Mouse (Mus musculus) cerebellum, postnatal 4 days (tissue): ENCODE measurements at regions not wholly inside any gene's neighbourhood (a gene's known extent, or its start where the extent isn't known, plus 50 kb on each side); places are given as distances from the start of the nearest gene placed in this dataset.
A peak's percentile ranks its signal among the peaks of the same experiment; 100 is the strongest.

Experiments
- DNase-seq, 2 experiments: peaks; one replicate each; pipeline ENCODE4 v3.0.0; 2022; ENCODE audit warnings: low spot score in 2 of 2, mixed read lengths in 1 of 2

GRCm38 (mm10) chr6:140178425-140179193, 137.4 kb upstream of the Plcz1 start:
- DNase-seq, result no peak

DNA sequence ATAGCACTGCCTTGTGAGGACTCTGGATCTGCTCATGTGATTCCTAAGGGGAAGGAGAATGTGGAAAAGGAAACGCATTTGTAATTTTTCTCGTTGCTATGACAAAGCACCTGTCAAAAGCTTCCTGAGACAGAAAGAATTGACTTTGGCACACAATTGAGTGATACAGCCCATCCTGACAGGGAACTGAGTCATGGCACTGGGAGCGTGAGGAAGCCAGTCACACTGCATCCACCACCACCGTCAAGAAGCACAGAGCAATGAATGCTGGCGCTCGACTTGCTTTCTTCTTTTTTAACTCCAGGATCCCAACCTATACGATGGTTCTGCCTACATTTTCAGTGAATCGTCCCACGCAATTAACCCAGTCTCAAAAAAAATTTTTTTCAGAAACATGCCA, 131.5 kb upstream of the Plcz1 start:
- DNase-seq, result no peak

GRCm38 (mm10) chr6:140169836-140170235, 128.6 kb upstream of the Plcz1 start:
- no peak for DNase-seq

GRCm38 (mm10) chr6:140167182-140167581, 125.9 kb upstream of the Plcz1 start:
- no peak for DNase-seq

GRCm38 (mm10) chr6:140162729-140163128, 121.5 kb upstream of the Plcz1 start:
- no peak for DNase-seq

DNA sequence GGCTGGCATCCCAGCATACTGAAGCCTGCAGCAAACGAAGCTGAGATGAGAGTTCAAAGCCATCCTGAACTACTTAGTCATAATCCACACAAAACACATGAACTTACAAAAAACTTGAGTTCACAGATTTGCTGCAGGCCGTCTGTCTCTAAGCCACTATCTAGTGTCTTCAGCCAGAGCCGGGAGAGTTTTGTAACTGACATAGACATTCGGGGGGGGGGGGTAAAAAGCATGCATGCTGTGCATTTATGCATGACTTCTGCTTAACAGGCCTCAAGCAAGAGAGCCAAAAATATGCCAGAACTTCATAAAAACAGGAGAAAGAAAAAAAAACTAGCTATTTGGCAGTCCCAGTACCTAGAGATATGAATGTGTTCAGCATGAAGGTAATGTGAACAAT, 120.2 kb upstream of the Plcz1 start:
- DNase-seq, result no peak

DNA sequence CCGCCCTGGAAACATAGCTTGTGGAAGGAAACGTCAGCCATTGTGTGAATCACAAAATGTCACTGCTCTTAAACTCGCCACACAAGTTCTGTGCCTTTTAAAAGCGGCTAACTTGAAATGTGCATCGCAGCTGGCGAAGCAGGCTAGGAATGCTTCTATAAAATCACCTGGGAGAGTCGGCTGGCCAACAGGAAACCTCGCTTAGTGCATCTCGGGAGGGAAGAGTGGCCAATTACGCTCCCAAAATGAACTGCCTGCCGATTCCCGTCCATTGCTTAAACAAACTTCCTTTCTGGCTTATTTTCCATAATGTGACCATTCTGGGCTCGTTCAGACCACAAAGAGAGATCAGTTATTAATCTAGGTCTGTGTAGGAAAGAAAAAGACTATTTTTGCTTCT, 119.7 kb upstream of the Plcz1 start:
- DNase-seq, result no peak

DNA sequence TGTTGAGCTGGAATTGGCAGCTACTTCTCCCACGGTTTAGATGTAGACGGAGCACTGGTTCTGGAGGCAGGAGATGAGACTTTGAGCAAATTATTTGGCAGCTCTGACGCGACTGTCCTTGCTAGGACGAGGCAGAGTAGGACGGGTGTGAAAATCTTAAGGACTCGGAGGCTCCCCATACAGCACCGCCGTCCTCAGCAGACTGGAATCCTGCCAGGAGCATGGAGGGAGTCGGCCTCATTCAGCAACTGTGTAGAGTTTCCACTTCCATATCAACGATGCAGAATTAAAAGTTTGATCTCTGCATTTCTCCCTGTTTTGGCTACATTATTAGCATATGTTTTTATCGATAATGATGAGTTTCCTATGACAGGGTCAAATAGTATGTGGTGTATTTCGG, 117.7 kb upstream of the Plcz1 start:
- peak in 1 of 2 experiments; percentile 11 for DNase-seq

- no peak for DNase-seq
Measured at GRCm38 (mm10) chr6:140157375-140157774, 116.1 kb upstream of the Plcz1 start.

DNA sequence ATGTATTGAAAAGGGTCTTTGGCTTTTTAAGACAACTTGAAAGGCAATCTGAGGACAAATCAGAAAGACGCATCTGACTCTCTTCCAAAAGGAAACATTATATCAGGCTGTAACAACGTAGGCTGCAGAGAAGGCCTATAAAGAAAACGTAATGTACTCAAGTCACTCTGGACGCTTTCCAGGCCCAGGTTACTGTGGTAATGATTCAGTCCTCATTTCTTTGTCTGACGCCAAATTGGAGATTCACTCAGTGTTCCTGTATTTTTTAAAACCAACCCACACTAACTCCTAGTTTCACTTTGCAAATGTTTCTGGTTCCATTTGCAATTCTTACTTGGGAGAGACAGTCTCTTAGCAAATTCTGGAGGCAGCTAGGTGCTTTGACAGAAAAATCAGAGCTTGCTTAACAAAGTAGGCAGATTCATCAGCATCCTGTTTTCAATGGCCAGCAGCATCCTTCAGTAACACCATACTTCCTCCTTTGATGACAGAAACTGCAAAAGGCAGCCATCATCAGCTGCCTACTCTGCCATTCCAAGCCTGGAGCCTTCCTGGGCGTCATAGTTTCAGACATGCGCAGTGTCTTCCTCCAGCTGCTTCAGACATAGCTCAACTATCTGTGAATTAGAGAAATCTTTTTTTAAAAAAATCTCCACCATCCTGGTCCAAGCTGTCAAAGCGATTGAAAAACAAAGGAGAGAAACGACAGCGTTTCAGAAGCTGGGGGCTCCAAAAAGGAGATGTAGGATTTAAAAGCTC, 111.3 kb upstream of the Plcz1 start:
- no peak for DNase-seq

- no peak for DNase-seq
Measured at GRCm38 (mm10) chr6:140148628-140149245, 107.5 kb upstream of the Plcz1 start.

GRCm38 (mm10) chr6:140148138-140148537, 106.9 kb upstream of the Plcz1 start:
- no peak for DNase-seq

DNA sequence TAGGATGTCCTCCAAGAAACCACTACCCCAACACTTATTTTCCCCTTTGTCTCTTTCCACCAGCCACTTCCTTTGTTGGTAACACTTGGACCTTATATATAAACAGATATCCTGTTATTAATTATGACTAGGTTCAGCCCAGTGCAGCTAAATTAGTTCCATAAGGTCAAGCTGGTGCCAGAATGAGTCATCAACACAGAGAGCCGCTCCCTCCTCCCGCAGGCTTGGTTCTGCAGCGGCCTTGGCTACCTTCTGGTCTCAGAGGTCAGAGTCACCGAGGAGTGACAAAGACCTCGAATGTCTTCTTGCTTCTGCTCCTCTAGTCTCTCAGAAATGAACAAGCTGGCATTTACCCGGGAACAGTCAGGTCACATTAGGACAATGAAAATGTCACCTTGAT, 106.5 kb upstream of the Plcz1 start:
- DNase-seq, result no peak

GRCm38 (mm10) chr6:140133734-140134133, 92.5 kb upstream of the Plcz1 start:
- no peak for DNase-seq

DNA sequence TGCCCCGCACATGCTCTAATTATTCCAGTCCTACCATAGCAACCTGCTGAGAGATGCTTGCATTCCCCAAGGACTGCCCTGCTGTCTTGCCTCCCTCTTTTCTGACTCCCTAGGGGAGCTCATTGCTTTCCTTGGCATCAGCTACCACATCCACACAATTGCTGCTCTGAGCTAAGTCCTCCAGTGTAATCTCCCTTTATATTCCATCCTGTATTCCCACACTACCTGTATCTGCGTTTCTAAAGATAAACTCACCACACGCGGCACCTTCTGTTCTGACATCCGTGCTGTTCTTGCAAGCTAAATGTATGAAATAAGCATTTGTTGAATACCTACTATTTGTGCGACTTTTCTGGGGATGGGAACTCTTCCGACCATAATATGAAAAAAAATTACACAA, 85.4 kb upstream of the Plcz1 start:
- no peak for DNase-seq

DNA sequence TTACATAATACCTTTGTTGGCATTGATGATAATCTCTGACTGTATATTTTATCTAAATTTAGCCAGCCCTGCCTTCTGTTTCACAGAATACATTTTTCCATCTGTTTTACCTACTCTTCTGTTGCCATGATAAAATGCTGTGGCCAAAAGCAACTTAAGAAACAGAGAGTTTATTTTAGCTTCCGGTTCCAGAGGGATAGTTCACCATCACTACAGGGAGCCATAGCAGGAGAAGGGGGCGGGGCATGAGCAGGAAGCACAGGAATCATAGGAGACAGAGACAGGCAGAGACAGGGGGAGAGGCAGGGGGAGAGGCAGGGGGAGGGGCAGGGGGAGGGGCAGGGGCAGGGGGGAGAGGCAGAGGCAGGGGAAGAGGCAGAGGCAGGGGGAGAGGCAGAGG, 72.8 kb upstream of the Plcz1 start:
- no peak for DNase-seq

DNA sequence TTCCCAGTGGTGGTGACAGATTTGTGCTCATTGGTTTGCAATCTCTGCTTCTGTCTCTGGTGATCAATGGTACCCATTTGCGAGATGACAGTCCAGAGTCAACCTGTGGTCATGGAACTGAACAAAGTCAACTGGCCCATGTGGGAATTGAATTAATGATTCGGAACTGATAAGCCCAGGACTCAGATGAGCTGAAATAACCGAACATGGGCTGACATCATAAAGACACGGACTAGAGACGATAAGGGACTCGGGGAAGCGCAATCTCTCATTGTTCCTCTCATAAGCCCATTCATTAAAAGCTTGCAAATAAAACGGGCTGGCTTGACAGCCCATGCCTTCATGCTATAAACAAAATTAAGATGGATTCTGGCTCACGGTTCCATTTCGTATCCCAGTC, 70.8 kb upstream of the Plcz1 start:
- no peak for DNase-seq

- no peak for DNase-seq
Measured at GRCm38 (mm10) chr6:140108083-140108482, 66.8 kb upstream of the Plcz1 start.

GRCm38 (mm10) chr6:140107628-140108027, 66.4 kb upstream of the Plcz1 start:
- no peak for DNase-seq

DNA sequence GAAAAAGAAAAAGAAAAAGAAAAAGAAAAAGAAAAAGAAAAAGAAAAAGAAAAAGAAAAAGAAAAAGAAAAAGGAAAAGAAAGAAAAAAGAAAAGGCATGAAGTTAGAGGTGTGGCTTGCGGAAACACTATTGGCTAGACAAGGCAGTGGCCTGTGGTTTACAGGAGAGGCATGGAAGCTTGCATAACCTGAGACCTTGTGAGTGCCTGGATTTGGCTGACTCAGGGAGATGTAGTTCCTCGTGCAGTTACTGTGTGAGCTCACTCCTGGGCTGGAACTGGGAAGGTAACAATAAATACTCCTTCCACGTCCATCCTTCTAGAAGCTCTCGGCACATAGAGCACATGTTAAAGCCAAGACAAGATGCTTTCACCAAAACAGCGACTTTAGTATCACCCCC, 64.9 kb upstream of the Plcz1 start:
- DNase-seq, result no peak

- DNase-seq, result no peak
Measured at GRCm38 (mm10) chr6:140102043-140102442, 60.8 kb upstream of the Plcz1 start.

- no peak for DNase-seq
Measured at GRCm38 (mm10) chr6:140095416-140095815, 54.2 kb upstream of the Plcz1 start.
